Mouse (Mus musculus) liver, embryonic 14.5 days (tissue): ENCODE data around the gene Slc4a8. TPM values are rescaled to one million over a fixed set of nuclear protein-coding genes. Genes with fewer than 3 reads are reported as not detected.
A peak's percentile ranks its signal among the peaks of the same experiment; 100 is the strongest.

Source experiments
- ATAC-seq: fragments of 200-750 bp; cut with Nextera tagmentation; 2 replicates; pipeline ENCODE4 v1.8.0; 2017; ENCODE audit warnings: moderate number of reproducible peaks, mild to moderate bottlenecking, moderate library complexity; ENCODE audit not compliant: insufficient read depth
- DNase-seq, 3 experiments: peaks; one replicate each; pipeline ENCODE4 v3.0.0-alpha.2; 2012 to 2013; ENCODE audit warnings: low read depth in 3 of 3, low spot score in 3 of 3
- H3K27ac ChIP-seq: fragments of 300-500 bp; sonication (generic); 2 replicates; pipeline ENCODE4 v1.5.1; 2014; ENCODE audit warnings: moderate library complexity, mild to moderate bottlenecking, control low read depth, inconsistent platforms
- H3K27me3 ChIP-seq: fragments of 300-500 bp; sonication (generic); 2 replicates; pipeline ENCODE4 v1.6.1; 2014; ENCODE audit warnings: mild to moderate bottlenecking, low read length, moderate library complexity; ENCODE audit not compliant: control insufficient read depth, insufficient read depth
- H3K36me3 ChIP-seq: fragments of 300-500 bp; sonication (generic); replicated peaks from 2 replicates; pipeline ENCODE4 v1.6.1; 2014; ENCODE audit warnings: low read depth; ENCODE audit not compliant: control insufficient read depth, insufficient read depth
- H3K4me1 ChIP-seq, 2 experiments: fragments of 200-500 bp in 1 of 2; fragments of 300-500 bp in 1 of 2; sonication (generic) in 1 of 2; replicated peaks; 2 replicates each; pipeline ENCODE4 v1.6.1; 2012 to 2014; ENCODE audit warnings: antibody characterized with exemption in 1 of 2, inconsistent platforms in 1 of 2, low read length in 1 of 2; ENCODE audit not compliant: control insufficient read depth in 2 of 2, insufficient read depth in 2 of 2
- H3K4me2 ChIP-seq: fragments of 300-500 bp; sonication (generic); 2 replicates; pipeline ENCODE4 v1.6.1; 2014; ENCODE audit warnings: low read depth, mild to moderate bottlenecking, control low read depth, moderate library complexity
- H3K4me3 ChIP-seq, 2 experiments: fragments of 200-500 bp in 1 of 2; fragments of 300-500 bp in 1 of 2; sonication (generic) in 1 of 2; 2 replicates each; pipeline ENCODE4 v1.5.1; 2012 to 2014; ENCODE audit warnings: low read depth in 2 of 2, low read length in 2 of 2, mild to moderate bottlenecking in 2 of 2, control low read depth in 1 of 2, inconsistent platforms in 1 of 2, moderate library complexity in 1 of 2; ENCODE audit not compliant: insufficient read depth in 1 of 2
- H3K9ac ChIP-seq: fragments of 300-500 bp; sonication (generic); replicated peaks from 2 replicates; pipeline ENCODE4 v1.6.1; 2014; ENCODE audit warnings: mild to moderate bottlenecking, control low read depth, moderate library complexity
- H3K9me3 ChIP-seq: fragments of 300-500 bp; sonication (generic); 2 replicates; pipeline ENCODE4 v1.6.1; 2016; ENCODE audit warnings: low read length, mixed read lengths; ENCODE audit not compliant: control insufficient read depth
- CTCF ChIP-seq: IDR thresholded peaks from 2 replicates; pipeline ENCODE4 v1.5.1; 2016; ENCODE audit warnings: antibody characterized with exemption, low read depth, control low read depth
- EP300 ChIP-seq: IDR thresholded peaks from 2 replicates; pipeline ENCODE4 v1.6.1; 2016; ENCODE audit warnings: antibody characterized with exemption, low read depth
- WGBS: fragments of 180-500 bp; shearing (Covaris S2); extraction: QIAGEN DNeasy Blood & Tissue Kit; methylation state at CpG from one replicate; pipeline ENCODE4 v1.1.7; 2014; ENCODE audit not compliant: insufficient replicate concordance; 5-methylcytosine and 5-hydroxymethylcytosine counted together
- polyA plus RNA-seq, 2 experiments: library from polyadenylated mRNA; depleted of rRNA in 1 of 2; stranded (reverse) in 1 of 2; unstranded in 1 of 2; fragments of >200 nt; fragmentation: Nextera tagmentation in 1 of 2; extraction: Ambion mirVana in 1 of 2; gene quantifications; 2 replicates each; pipeline versions ENCODE4 v1.2.1 to v1.2.3; 2012 to 2014

Slc4a8 gene
- polyA plus RNA-seq, 2 experiments, result 0.16 to 0.55 TPM

DNA sequence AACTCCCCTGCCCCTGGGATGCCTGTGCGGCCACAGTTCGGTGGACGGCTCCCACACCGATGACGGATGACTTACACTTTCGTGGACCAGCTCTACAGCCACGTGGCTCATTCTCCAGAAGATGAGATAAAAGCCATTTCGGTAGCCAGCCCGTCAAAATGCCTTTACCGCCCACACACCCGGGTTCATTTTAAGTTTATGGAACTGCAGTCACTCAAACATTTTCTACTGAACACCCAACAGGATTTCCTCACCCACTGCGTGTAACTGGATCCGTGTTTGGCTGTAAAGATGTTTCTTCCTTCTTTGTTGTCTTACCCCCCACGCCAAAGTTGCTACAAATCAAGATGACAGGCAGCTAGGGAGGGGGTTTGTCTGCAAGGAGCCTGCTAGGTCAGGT, 38.0 kb upstream of the Slc4a8 start:
- Histone ChIP-seq H3K36me3 (no peaks in the 10 kb centered on the region), H3K4me2 (no peak overlapping the region), H3K27me3 (peaks cover 12% of the 10 kb centered on the region), H3K27ac (no peak overlapping the region), H3K4me1 (no peaks in the 10 kb centered on the region), H3K9me3 (no peaks in the 10 kb centered on the region), H3K4me3 (no peak overlapping the region), H3K9ac (no peak overlapping the region)
- ATAC-seq, result no peak
- no peak for DNase-seq
- no peak for TF ChIP-seq CTCF
- no peak for TF ChIP-seq EP300
- 51% methylated on average over 14 of the region's 14 CpGs for WGBS

GRCm38 (mm10) chr15:100726721-100727120, 34.8 kb upstream of the Slc4a8 start:
- no peak overlapping the region for H3K4me3 ChIP-seq
- DNase-seq (no peak), ATAC-seq (no peak)
- no peak overlapping the region for H3K9ac ChIP-seq
- H3K27me3 ChIP-seq, result peaks cover 36% of the 10 kb centered on the region
- H3K27ac ChIP-seq, result no peak overlapping the region
- no peaks in the 10 kb centered on the region for H3K9me3 ChIP-seq
- no peak overlapping the region for H3K4me2 ChIP-seq
- peaks cover 0 to 8% of the 10 kb centered on the region in 2 experiments; a peak in 3 of 4 replicates for H3K4me1 ChIP-seq
- WGBS, result 70% methylated on average over 11 of the region's 11 CpGs
- TF ChIP-seq EP300, result no peak
- no peak for TF ChIP-seq CTCF
- no peaks in the 10 kb centered on the region for H3K36me3 ChIP-seq

- no peak for TF ChIP-seq CTCF
- TF ChIP-seq EP300, result no peak
- Histone ChIP-seq H3K4me2 (no peak overlapping the region), H3K27me3 (peaks cover 36% of the 10 kb centered on the region), H3K4me3 (no peak overlapping the region), H3K36me3 (no peaks in the 10 kb centered on the region), H3K9ac (no peak overlapping the region), H3K4me1 (peaks cover 0 to 8% of the 10 kb centered on the region in 2 experiments; a peak in 3 of 4 replicates), H3K9me3 (no peaks in the 10 kb centered on the region), H3K27ac (no peak overlapping the region)
- DNase-seq, result no peak
- 65% methylated on average over 11 of the region's 11 CpGs for WGBS
- no peak for ATAC-seq
These were observed 33.7 kb upstream of the Slc4a8 start for GRCm38 (mm10) chr15:100727834-100728233.

GRCm38 (mm10) chr15:100728586-100728985, 33.0 kb upstream of the Slc4a8 start:
- TF ChIP-seq CTCF (no peak), EP300 (no peak)
- peaks cover 0 to 8% of the 10 kb centered on the region in 2 experiments; a peak in 3 of 4 replicates for H3K4me1 ChIP-seq
- H3K4me3 ChIP-seq, result peak overlapping the region; percentile 13 to 46; a peak in 3 of 4 replicates
- ATAC-seq (no peak), DNase-seq (no peak)
- no peaks in the 10 kb centered on the region for H3K9me3 ChIP-seq
- WGBS, result 24% methylated on average over 9 of the region's 9 CpGs
- H3K27me3 ChIP-seq, result peaks cover 36% of the 10 kb centered on the region
- no peak overlapping the region for H3K9ac ChIP-seq
- H3K36me3 ChIP-seq, result no peaks in the 10 kb centered on the region
- H3K27ac ChIP-seq, result no peak overlapping the region
- peak overlapping the region; percentile 61 for H3K4me2 ChIP-seq

- Histone ChIP-seq H3K9me3 (no peaks in the 10 kb centered on the region), H3K36me3 (no peaks in the 10 kb centered on the region), H3K9ac (no peak within 1 kb of the TSS), H3K4me2 (peak within 1 kb of the TSS; percentile 61), H3K4me3 (peak within 1 kb of the TSS; percentile 13 to 46; a peak in 3 of 4 replicates), H3K27me3 (peaks cover 36% of the 10 kb centered on the region), H3K27ac (no peak within 1 kb of the TSS), H3K4me1 (peaks cover 0 to 10% of the 10 kb centered on the region in 2 experiments; a peak in 3 of 4 replicates)
- ATAC-seq (peak; percentile 41; the same call in 1 of the 2 replicates), DNase-seq (no peak)
- 8% methylated on average over 50 of the region's 57 CpGs for WGBS
- TF ChIP-seq EP300 (no peak), CTCF (no peak)
These were observed 32.1 kb upstream of the Slc4a8 start, which contains the start of gene Galnt6 for GRCm38 (mm10) chr15:100729281-100729985. Galnt6 (minus strand) TSS chr15:100729376.
